Mouse (Mus musculus): ENCODE data around the gene Ccdc141. TPM values are rescaled to one million over a fixed set of nuclear protein-coding genes. Genes with fewer than 3 reads are reported as not detected.

Ccdc141 gene
- polyA plus RNA-seq, 1 experiment from 2014 or later = 9.1 TPM

DNA sequence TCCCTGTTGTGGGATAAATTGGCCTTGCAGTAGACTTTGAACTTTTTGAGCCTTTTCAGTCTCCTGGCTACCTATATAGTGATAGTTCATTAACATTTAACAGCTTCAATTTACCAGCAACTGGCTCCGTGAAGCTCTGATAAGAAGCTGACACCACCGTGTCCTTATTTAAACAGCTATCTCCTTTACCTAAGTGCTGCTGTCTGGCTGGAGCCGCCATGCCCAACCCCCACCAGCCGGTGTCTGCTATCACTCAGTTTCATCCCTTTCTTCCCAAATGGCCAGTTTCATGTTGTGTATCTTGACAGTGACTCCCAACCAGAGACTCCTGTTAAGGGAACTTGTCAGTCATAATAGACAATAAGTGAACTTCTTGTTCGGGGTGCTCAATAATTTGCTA lies 186.8 kb downstream of the Ccdc141 start:
- H3K27ac ChIP-seq (replicated peaks) = no peak overlapping the region
- WGBS = 62% methylated on average over 5 of the region's 5 CpGs
- no peaks in the 10 kb centered on the region for H3K36me3 ChIP-seq
- no peaks in the 10 kb centered on the region for H3K9me3 ChIP-seq
- ATAC-seq (ENCODE audit: low read depth) = no peak
- H3K4me2 ChIP-seq = no peak overlapping the region
- H3K9ac ChIP-seq = no peak overlapping the region
- H3K4me1 ChIP-seq (replicated peaks) = no peaks in the 10 kb centered on the region
- H3K4me3 ChIP-seq = no peak overlapping the region
- H3K27me3 ChIP-seq = no peaks in the 10 kb centered on the region

DNA sequence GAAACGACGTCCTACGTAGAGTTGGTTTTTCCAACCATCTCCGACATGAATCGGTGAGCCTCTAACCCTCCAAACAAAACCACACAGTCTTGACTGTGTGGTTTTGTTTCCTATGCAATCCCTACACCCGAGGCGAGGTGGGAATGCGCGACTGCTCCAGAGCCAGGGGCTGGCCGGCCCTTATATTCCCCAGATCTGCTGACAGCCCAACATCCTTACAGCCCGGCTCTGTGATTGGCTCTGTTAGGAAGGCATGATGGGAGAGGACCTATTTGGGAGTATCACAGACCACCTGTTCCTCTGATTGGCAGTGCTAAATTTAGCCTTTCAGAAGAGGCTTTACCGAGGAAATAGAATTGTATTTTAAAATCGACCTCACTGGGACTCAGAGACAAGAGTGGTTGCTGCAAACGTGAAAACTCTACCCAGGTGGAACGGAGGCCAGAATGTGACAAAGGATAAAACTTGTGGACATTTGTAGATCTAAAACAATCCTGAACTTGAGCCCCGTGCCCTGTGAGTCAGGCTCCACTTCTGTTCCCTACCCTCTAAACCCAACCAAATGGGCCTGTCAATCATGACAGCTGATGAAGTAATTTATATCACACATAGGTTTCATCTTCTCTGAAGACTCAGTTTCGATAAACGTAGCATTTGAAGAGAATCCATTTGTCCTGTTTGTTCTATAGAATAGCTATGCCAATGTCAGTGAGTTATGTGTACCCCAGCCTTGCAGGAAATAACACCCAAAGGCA lies 187.9 kb downstream of the Ccdc141 start, which contains the start of gene Ttn:
Gene Ttn (minus strand): TSS at position 157 of the 755 bp plus-strand sequence.
- WGBS = 87% methylated on average over 18 of the region's 18 CpGs
- no peaks in the 10 kb centered on the region for H3K27me3 ChIP-seq

DNA sequence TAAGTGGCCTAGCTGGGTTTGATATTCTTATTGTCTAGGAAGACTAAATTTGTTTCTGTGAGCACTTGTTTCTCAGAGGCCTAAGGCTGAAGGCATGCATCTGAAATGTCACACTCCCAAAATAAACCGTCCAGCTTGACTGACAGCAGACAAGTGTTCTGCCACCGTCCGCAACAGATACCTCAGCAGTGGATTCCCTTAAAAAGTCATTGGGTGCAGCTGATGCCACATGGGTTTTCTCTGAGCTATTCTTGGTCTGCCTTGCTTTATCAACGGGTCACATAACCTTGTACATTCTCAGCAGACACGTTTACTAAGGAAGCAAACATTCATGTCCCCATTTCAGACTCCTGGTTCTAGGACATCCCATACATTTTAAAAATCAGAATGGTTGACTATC lies 188.7 kb downstream of the Ccdc141 start:
- H3K27ac ChIP-seq (replicated peaks) = no peak overlapping the region
- H3K4me2 ChIP-seq = no peak overlapping the region
- WGBS = 88% methylated on average over 5 of the region's 5 CpGs
- no peak overlapping the region for H3K4me3 ChIP-seq
- H3K27me3 ChIP-seq = no peaks in the 10 kb centered on the region
- ATAC-seq (ENCODE audit: low read depth) = no peak
- no peaks in the 10 kb centered on the region for H3K9me3 ChIP-seq
- no peaks in the 10 kb centered on the region for H3K36me3 ChIP-seq
- no peak overlapping the region for H3K9ac ChIP-seq
- H3K4me1 ChIP-seq (replicated peaks) = no peaks in the 10 kb centered on the region

More for the DNA sequence above, 187.9 kb downstream of the Ccdc141 start, which contains the start of gene Ttn:
- no peak within 1 kb of the TSS for H3K4me3 ChIP-seq
- no peaks in the 10 kb centered on the region for H3K36me3 ChIP-seq
- no peaks in the 10 kb centered on the region for H3K4me1 ChIP-seq (replicated peaks)
- no peak within 1 kb of the TSS for H3K9ac ChIP-seq
- H3K9me3 ChIP-seq = no peaks in the 10 kb centered on the region
- H3K4me2 ChIP-seq = no peak within 1 kb of the TSS
- ATAC-seq (ENCODE audit: low read depth) = no peak
- H3K27ac ChIP-seq (replicated peaks) = no peak within 1 kb of the TSS

DNA sequence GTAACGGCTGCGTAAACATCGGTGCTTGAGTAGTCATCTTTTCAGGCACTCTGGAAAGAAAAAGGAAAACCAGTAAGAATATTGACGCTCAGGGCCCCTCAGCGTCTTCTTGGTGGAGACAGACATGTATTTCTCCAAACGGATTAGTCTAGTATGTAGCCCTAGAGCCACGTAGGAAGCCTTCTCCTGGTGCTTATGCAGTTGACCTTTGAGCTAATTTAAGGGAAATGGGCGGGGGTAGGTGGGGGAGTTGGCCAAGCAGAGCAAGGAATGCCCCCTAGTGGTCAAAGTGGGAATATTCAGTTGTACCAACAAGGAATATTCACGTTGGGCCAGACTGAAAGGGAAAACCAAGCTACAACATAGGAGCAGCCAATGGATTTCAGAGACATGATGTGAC lies 190.3 kb downstream of the Ccdc141 start:
- Histone ChIP-seq H3K9ac (no peak overlapping the region), H3K9me3 (no peaks in the 10 kb centered on the region), H3K4me1 (replicated peaks) (no peaks in the 10 kb centered on the region), H3K36me3 (no peaks in the 10 kb centered on the region), H3K4me3 (no peak overlapping the region), H3K27ac (replicated peaks) (no peak overlapping the region), H3K27me3 (no peaks in the 10 kb centered on the region), H3K4me2 (no peak overlapping the region)
- no peak for ATAC-seq (ENCODE audit: low read depth)
- WGBS = 51% methylated on average over 9 of the region's 9 CpGs

DNA sequence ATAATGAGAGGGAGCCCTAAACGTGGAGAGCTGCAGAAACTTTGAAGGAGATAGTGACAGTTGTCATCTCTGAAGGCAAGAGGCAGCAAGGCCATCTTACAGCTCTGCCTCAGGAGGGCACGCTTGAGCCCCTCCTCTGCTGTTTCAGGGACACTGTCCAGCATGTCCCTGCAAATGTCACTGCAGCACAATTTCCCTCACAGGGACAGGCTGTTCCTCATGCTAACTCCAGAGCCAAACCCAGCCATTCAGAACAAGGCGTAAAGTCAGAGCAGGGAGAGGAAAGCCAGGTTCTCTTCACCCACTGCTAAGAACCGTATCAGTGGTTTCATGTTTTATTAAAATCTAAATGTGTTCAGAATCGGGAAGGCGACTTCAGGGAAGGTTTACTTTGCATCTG lies 192.8 kb downstream of the Ccdc141 start:
- no peak for ATAC-seq (ENCODE audit: low read depth)
- H3K9me3 ChIP-seq = no peaks in the 10 kb centered on the region
- no peak overlapping the region for H3K4me3 ChIP-seq
- H3K36me3 ChIP-seq = no peaks in the 10 kb centered on the region
- H3K4me1 ChIP-seq (replicated peaks) = no peaks in the 10 kb centered on the region
- H3K9ac ChIP-seq = no peak overlapping the region
- H3K27me3 ChIP-seq = no peaks in the 10 kb centered on the region
- H3K27ac ChIP-seq (replicated peaks) = no peak overlapping the region
- 81% methylated on average over 6 of the region's 6 CpGs for WGBS
- no peak overlapping the region for H3K4me2 ChIP-seq

DNA sequence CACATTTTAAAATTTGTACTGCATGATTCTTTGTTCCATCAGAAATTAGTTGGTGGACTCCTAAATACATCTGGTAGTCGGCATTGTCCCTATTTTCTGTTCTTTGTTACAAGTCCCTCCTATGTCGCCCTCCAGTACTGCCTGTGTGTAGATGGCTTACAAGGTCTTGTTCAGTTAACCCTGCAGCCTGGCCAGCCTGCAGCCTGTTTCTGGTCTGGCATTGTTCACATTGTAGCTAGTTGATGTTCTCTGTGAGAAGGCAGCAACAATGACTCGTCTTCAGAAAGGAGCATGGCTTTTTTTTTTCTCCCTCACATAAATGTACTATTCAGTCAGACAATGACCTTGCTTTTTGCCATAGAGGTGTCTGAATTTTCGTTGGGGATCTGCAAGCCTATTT lies 198.4 kb downstream of the Ccdc141 start:
- no peak for ATAC-seq (ENCODE audit: low read depth)
- H3K9me3 ChIP-seq = no peaks in the 10 kb centered on the region

DNA sequence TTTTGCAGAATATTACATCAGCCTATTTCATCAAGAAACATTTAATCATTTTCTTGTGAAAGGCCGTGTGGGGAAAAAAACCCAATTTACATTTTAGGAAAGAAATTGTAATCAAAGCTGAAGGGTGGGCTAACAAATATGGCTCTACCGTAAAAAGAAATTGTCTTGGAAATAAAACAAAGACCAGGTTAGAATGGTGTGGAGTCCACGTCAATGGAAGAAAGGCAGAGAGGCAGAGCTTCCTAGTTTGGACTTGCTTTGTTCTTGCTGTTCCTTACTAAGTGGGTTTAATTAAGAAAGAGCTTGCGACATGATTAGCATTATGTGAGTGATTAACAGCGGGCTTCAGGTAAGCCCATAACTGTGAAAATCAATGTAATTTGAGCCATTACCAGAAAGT lies 199.4 kb downstream of the Ccdc141 start:
- ATAC-seq (ENCODE audit: low read depth) = peak; percentile 51; the same call in 1 of the 2 replicates
- 61% methylated on average over 5 of the region's 5 CpGs for WGBS
- Histone ChIP-seq H3K36me3 (no peaks in the 10 kb centered on the region), H3K9ac (no peak overlapping the region), H3K27me3 (no peaks in the 10 kb centered on the region; the same call in 1 of the 2 replicates), H3K4me3 (no peak overlapping the region), H3K4me2 (no peak overlapping the region), H3K9me3 (no peaks in the 10 kb centered on the region), H3K27ac (replicated peaks) (no peak overlapping the region), H3K4me1 (replicated peaks) (no peaks in the 10 kb centered on the region)

More for the DNA sequence above, 198.4 kb downstream of the Ccdc141 start:
- no peak overlapping the region for H3K9ac ChIP-seq
- H3K27ac ChIP-seq (replicated peaks) = no peak overlapping the region
- no peaks in the 10 kb centered on the region for H3K4me1 ChIP-seq (replicated peaks)
- 50% methylated on average over 4 of the region's 4 CpGs for WGBS
- no peak overlapping the region for H3K4me3 ChIP-seq
- H3K36me3 ChIP-seq = no peaks in the 10 kb centered on the region
- H3K4me2 ChIP-seq = no peak overlapping the region
- no peaks in the 10 kb centered on the region; the same call in 1 of the 2 replicates for H3K27me3 ChIP-seq

DNA sequence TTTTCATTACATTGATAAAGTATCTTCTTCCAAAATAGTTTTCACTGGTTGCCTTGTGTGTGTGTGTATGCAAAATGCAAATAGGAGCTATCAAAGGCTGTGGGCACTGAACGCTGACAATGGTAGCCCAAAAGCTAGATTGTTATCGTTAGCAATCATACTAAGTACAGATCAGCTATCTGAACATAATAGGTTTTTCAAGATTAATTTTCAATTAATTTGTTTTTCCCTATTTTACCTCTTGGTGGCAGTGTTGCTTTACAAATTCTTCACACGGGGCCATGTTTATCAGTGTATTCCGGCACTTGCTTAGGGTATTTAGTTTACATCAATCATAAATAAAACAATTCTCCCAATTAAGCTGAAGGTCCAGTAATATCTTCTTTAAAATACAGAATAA lies 199.8 kb downstream of the Ccdc141 start:
- H3K27me3 ChIP-seq = no peaks in the 10 kb centered on the region; the same call in 1 of the 2 replicates
- H3K4me2 ChIP-seq = no peak overlapping the region
- no peaks in the 10 kb centered on the region for H3K4me1 ChIP-seq (replicated peaks)
- H3K27ac ChIP-seq (replicated peaks) = no peak overlapping the region
- peak; percentile 60 for ATAC-seq (ENCODE audit: low read depth)
- 22% methylated on average over 4 of the region's 4 CpGs for WGBS
- no peak overlapping the region for H3K4me3 ChIP-seq
- no peaks in the 10 kb centered on the region for H3K36me3 ChIP-seq
- H3K9me3 ChIP-seq = no peaks in the 10 kb centered on the region
- no peak overlapping the region for H3K9ac ChIP-seq

DNA sequence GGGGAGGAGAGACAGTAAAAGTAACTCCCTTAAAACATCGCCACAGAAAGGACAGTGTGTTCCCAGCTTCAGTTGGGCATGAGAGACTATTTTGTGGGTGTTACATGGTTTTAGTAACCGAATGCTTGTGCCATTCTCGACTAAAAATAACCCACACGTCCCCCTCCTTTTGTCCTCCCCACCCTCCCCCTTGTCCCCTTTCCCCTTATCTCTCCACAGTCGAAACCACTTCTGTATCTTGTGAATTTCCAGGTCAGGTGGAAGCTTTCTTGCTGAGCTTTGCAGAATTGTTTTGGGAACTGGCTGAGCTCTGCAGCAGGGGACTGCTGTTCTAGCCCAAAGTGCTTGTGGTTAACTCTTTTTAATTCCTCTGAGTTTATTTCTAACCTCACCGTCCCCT lies 200.2 kb downstream of the Ccdc141 start:
- Histone ChIP-seq H3K9me3 (no peaks in the 10 kb centered on the region), H3K4me3 (no peak overlapping the region), H3K27me3 (no peaks in the 10 kb centered on the region; the same call in 1 of the 2 replicates), H3K4me2 (no peak overlapping the region), H3K36me3 (no peaks in the 10 kb centered on the region), H3K9ac (no peak overlapping the region), H3K27ac (replicated peaks) (no peak overlapping the region), H3K4me1 (replicated peaks) (no peaks in the 10 kb centered on the region)
- 72% methylated on average over 6 of the region's 6 CpGs for WGBS
- no peak for ATAC-seq (ENCODE audit: low read depth)

DNA sequence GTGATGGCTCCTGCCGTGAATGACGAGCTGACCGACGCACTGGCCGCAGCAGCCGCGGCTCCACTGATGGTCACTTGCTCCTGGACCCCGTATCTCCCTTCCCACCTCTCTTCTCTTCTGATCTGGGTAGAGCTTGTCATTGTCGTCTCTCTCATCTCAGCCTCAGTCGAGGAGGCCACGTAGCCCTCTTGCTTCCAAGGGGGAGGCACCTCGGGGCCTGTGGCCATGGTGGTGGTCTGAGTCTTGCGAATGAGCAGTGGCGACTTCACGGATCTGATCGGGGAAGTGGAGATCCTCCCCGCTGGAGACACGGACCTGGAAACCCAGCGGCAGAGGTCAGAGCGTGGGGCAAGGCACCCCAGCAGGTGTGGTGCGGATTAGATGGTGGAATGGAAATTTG lies 200.8 kb downstream of the Ccdc141 start:
- Histone ChIP-seq H3K4me3 (no peak overlapping the region), H3K9me3 (no peaks in the 10 kb centered on the region), H3K4me1 (replicated peaks) (no peaks in the 10 kb centered on the region), H3K27ac (replicated peaks) (no peak overlapping the region), H3K9ac (no peak overlapping the region), H3K27me3 (no peaks in the 10 kb centered on the region; the same call in 1 of the 2 replicates), H3K36me3 (no peaks in the 10 kb centered on the region), H3K4me2 (no peak overlapping the region)
- no peak for ATAC-seq (ENCODE audit: low read depth)
- 87% methylated on average over 21 of the region's 21 CpGs for WGBS

DNA sequence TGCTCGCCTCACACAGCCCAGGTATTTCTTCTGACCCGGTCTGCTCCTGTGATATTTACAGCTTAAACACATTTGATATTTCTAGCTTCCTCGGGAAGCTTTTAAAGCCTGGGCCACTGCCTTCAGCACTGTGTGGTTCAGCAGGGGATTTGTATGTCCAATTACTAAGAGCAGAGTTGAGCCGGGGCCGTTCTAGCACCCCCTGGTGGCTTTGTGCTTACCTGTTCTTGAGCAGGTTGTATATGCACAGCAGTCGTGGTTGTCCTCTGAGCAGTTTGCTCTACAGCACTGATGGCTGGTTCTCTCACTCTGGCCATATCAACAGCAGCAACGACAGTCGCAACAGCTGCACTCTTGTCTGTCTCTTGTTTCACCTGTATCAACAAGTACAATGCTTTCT lies 201.5 kb downstream of the Ccdc141 start:
- peak; percentile 71; the same call in 1 of the 2 replicates for ATAC-seq (ENCODE audit: low read depth)
- Histone ChIP-seq H3K9ac (no peak overlapping the region), H3K4me1 (replicated peaks) (no peaks in the 10 kb centered on the region), H3K27me3 (no peaks in the 10 kb centered on the region; the same call in 1 of the 2 replicates), H3K4me3 (no peak overlapping the region), H3K4me2 (no peak overlapping the region), H3K9me3 (no peaks in the 10 kb centered on the region), H3K36me3 (no peaks in the 10 kb centered on the region), H3K27ac (replicated peaks) (no peak overlapping the region)
- WGBS = 33% methylated on average over 8 of the region's 8 CpGs

DNA sequence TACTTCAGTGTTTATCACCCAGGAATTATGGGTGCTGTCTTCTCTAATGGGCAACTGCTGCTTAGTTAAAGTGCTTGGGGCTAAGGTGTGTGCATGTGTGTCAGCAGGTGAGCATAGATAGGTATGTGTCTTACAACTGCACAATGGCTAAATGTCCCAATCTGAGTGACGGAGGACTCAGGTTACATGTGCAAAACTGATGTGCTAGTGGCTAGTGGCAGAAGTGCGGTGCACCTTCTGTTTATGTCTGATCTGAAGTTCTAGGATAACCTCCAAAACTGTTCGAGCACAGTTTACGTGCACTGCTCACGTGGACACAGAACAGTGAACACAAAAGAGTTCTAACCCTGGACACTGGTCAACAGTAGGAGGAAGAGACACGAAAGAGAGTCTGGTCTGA lies 203.9 kb downstream of the Ccdc141 start:
- 92% methylated on average over 6 of the region's 6 CpGs for WGBS
- Histone ChIP-seq H3K4me1 (replicated peaks) (no peaks in the 10 kb centered on the region), H3K27me3 (no peaks in the 10 kb centered on the region; the same call in 1 of the 2 replicates), H3K9ac (no peak overlapping the region), H3K27ac (replicated peaks) (no peak overlapping the region), H3K9me3 (no peaks in the 10 kb centered on the region), H3K4me3 (no peak overlapping the region), H3K4me2 (no peak overlapping the region), H3K36me3 (no peaks in the 10 kb centered on the region)
- ATAC-seq (ENCODE audit: low read depth) = no peak

DNA sequence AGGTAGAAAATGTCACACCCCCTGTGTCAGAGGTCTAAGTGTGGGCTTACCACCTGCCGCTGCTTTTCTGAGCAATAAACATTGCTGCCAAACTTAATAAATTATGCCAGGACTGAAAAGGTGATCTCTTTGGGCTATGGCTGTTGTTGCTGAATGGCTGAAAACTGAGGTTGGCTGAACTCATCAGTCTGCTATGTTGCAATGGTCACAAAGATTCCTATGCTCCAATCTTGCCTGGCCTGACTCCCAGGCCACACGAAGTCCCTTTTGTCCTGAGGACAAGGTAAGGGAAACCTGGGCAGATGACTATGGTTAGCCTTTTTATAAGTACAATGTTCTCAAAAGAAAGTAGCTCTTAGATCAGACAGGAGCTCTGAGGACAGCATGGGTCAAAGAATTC lies 204.4 kb downstream of the Ccdc141 start:
- no peaks in the 10 kb centered on the region for H3K36me3 ChIP-seq
- H3K4me2 ChIP-seq = no peak overlapping the region
- no peak overlapping the region for H3K27ac ChIP-seq (replicated peaks)
- no peaks in the 10 kb centered on the region for H3K4me1 ChIP-seq (replicated peaks)
- WGBS = 83% methylated on average over 2 of the region's 2 CpGs
- no peak for ATAC-seq (ENCODE audit: low read depth)
- no peak overlapping the region for H3K4me3 ChIP-seq
- no peaks in the 10 kb centered on the region; the same call in 1 of the 2 replicates for H3K27me3 ChIP-seq
- no peaks in the 10 kb centered on the region for H3K9me3 ChIP-seq
- no peak overlapping the region for H3K9ac ChIP-seq

Data from neural tube, embryonic 13.5 days (tissue).